Mouse (Mus musculus) G1E (cell line): ENCODE results near the gene Wnt3a.

Experiments used
- CTCF ChIP-seq: IDR thresholded peaks from 2 replicates; pipeline ENCODE4 v1.5.1; 2012; ENCODE audit warnings: low read depth, low read length, inconsistent platforms, mixed read lengths
- GATA1 ChIP-seq: IDR thresholded peaks from 2 replicates; pipeline ENCODE4 v1.6.1; 2012; ENCODE audit warnings: borderline replicate concordance, low read length, inconsistent platforms, mixed read lengths
- GATA2 ChIP-seq: IDR thresholded peaks from 2 replicates; pipeline ENCODE4 v1.6.1; 2012; ENCODE audit warnings: low read depth, low read length, inconsistent platforms, borderline replicate concordance
- POLR2AphosphoS5 ChIP-seq: IDR thresholded peaks from 2 replicates; pipeline ENCODE4 v1.6.1; 2012; ENCODE audit warnings: low read depth, low read length, inconsistent platforms; ENCODE audit not compliant: insufficient replicate concordance
- TAL1 ChIP-seq: conservative IDR thresholded peaks from 2 replicates; pipeline ENCODE4 v1.6.1; 2012; ENCODE audit warnings: low read depth, low read length, inconsistent platforms, mixed read lengths

- TF ChIP-seq GATA1 (no peak), CTCF (peak; percentile 56), TAL1 (no peak), POLR2AphosphoS5 (no peak), GATA2 (no peak)
These were observed 60.3 kb downstream of the Wnt3a start for GRCm38 (mm10) chr11:59230144-59230760.
